Mouse (Mus musculus): ENCODE measurements around the gene Mylk. TPM values are rescaled to one million over a fixed set of nuclear protein-coding genes. Genes with fewer than 3 reads are reported as not detected.
A peak's percentile ranks its signal among the peaks of the same experiment; 100 is the strongest.

The Mylk gene
- polyA plus RNA-seq, 1 experiment from 2014 or later, result 18.1 TPM

DNA sequence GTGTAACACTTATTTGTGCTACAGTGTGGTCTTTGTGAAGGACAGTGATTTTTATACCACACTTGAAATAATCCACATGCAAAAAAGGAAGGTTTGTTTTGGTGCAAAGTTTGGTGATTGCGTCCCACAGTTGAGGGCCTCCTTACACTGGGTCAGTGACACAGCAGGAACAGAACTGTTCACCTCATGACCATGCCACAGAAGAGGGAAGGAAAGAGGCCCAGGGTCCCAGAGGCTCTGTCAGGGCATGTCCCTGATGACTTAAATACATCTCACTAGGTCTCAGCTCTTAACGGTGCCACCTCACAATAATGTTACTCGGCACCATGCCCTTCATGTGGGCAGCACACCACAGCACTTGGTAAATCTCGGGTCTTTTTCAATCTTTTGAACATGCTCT lies 280.3 kb downstream of the Mylk start:
- ATAC-seq (ENCODE audit: low read depth) (no peak), DNase-seq (ENCODE audit: low spot score) (no peak)
- Histone ChIP-seq H3K27me3 (replicated peaks; ENCODE audit: control insufficient read depth, insufficient read depth, low read length) (peaks cover 9% of the 10 kb centered on the region), H3K9ac (ENCODE audit: low read depth, low read length) (no peak overlapping the region), H3K36me3 (ENCODE audit: control insufficient read depth, insufficient read depth, low read length) (peaks cover 23% of the 10 kb centered on the region), H3K27ac (replicated peaks; ENCODE audit: low read depth, low read length) (no peak overlapping the region), H3K4me2 (ENCODE audit: low read depth, low read length) (no peak overlapping the region), H3K4me3 (ENCODE audit: low read depth, low read length) (no peak overlapping the region), H3K4me1 (ENCODE audit: control insufficient read depth, insufficient read depth, low read length) (no peaks in the 10 kb centered on the region), H3K9me3 (ENCODE audit: control insufficient read depth, low read length) (peaks cover 4% of the 10 kb centered on the region; the same call in 1 of the 2 replicates)
- 91% methylated on average over 4 of the region's 4 CpGs for WGBS

DNA sequence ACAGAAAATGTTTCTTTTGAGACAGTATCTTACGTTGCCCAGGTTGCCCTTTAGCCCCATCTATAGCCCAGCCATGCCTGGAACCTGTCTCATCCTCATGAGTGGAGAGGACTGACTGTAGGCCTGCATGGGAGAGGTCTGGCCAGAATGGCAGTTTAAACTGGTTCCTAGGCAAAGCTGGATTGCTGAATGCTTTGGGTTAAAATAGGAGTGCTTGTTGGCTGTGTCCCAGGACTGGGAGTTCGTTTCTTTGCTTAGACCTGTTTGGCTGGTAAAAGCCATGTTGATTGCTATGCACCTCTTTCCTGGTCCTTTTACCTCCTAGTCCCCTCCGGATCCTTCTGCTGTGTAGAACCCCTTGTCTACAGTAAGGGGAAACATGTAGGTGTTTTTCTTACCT lies 288.2 kb downstream of the Mylk start:
- Histone ChIP-seq H3K4me2 (ENCODE audit: low read depth, low read length) (no peak overlapping the region), H3K27me3 (replicated peaks; ENCODE audit: control insufficient read depth, insufficient read depth, low read length) (no peaks in the 10 kb centered on the region), H3K9ac (ENCODE audit: low read depth, low read length) (no peak overlapping the region), H3K4me1 (ENCODE audit: control insufficient read depth, insufficient read depth, low read length) (no peaks in the 10 kb centered on the region), H3K27ac (replicated peaks; ENCODE audit: low read depth, low read length) (peak overlapping the region; percentile 56), H3K36me3 (ENCODE audit: control insufficient read depth, insufficient read depth, low read length) (peaks cover 42% of the 10 kb centered on the region), H3K9me3 (ENCODE audit: control insufficient read depth, low read length) (no peaks in the 10 kb centered on the region), H3K4me3 (ENCODE audit: low read depth, low read length) (no peak overlapping the region)
- DNase-seq (ENCODE audit: low spot score), result peak; percentile 60
- ATAC-seq (ENCODE audit: low read depth), result no peak
- WGBS, result 77% methylated on average over 3 of the region's 3 CpGs

DNA sequence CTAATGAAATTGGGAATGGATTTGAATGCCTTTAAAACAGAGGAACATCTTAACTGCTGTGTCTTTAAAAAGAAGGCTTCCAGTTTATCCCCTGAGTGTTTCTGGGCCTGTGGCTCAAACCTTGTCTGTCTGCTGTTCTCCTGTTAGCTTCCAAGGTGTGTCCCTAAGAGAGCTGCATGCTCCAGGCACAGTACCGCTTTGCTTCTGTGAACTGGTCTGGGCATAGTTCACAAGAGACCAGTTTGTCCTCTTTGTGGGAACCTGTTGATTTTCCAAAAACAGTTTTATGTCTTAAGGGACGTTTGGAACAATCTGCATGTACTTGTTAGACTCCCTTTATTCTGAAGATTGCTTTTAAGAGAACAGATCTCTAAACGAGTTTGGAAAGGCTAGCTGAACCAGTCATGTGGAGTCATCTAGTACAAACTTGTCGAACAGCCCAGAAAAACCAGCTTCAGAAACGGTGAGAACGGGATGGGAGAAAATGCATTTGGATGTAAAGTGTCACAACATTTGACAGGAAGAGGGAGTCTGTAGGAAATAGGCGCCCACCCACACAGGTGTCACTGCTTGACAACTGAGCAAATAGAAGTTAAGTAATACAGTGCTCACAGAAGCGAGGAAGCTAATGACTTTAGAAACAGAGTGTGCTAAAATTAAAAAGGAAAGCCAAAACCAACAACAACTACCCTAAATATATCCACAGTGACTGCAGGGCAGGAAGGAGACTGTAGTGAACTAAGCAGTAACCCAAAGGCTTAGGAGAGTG lies 289.0 kb downstream of the Mylk start:
- H3K27me3 ChIP-seq (replicated peaks; ENCODE audit: control insufficient read depth, insufficient read depth, low read length), result no peaks in the 10 kb centered on the region
- H3K27ac ChIP-seq (replicated peaks; ENCODE audit: low read depth, low read length), result peak overlapping the region; percentile 56
- H3K9ac ChIP-seq (ENCODE audit: low read depth, low read length), result no peak overlapping the region
- H3K4me3 ChIP-seq (ENCODE audit: low read depth, low read length), result no peak overlapping the region
- peak; percentile 80 for DNase-seq (ENCODE audit: low spot score)
- peak; percentile 67 for ATAC-seq (ENCODE audit: low read depth)
- WGBS, result 65% methylated on average over 8 of the region's 8 CpGs
- H3K9me3 ChIP-seq (ENCODE audit: control insufficient read depth, low read length), result no peaks in the 10 kb centered on the region
- no peaks in the 10 kb centered on the region for H3K4me1 ChIP-seq (ENCODE audit: control insufficient read depth, insufficient read depth, low read length)
- peaks cover 37% of the 10 kb centered on the region for H3K36me3 ChIP-seq (ENCODE audit: control insufficient read depth, insufficient read depth, low read length)
- H3K4me2 ChIP-seq (ENCODE audit: low read depth, low read length), result no peak overlapping the region

DNA sequence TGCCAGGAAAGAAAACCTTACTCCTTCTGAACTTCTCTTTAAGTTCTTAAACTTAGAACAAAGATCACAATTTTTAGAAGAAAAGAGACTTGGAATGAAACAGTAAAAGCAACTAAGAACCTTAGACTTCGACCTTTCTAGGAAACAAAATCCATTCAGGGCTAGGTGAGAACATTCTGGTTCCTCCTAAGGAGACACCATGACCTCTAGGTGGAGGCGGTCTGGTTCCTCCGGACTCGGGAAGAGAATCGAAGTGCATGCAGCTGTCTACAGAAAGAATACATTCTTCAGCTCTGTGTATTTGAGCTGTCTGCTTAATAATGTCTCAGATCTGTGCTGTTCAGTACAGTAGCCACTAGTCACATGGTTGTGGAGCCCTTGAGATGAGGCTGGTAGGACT lies 290.0 kb downstream of the Mylk start:
- 85% methylated on average over 5 of the region's 5 CpGs for WGBS
- Histone ChIP-seq H3K9ac (ENCODE audit: low read depth, low read length) (no peak overlapping the region), H3K4me2 (ENCODE audit: low read depth, low read length) (no peak overlapping the region), H3K4me1 (ENCODE audit: control insufficient read depth, insufficient read depth, low read length) (no peaks in the 10 kb centered on the region), H3K4me3 (ENCODE audit: low read depth, low read length) (no peak overlapping the region), H3K9me3 (ENCODE audit: control insufficient read depth, low read length) (no peaks in the 10 kb centered on the region), H3K27ac (replicated peaks; ENCODE audit: low read depth, low read length) (no peak overlapping the region), H3K27me3 (replicated peaks; ENCODE audit: control insufficient read depth, insufficient read depth, low read length) (no peaks in the 10 kb centered on the region), H3K36me3 (ENCODE audit: control insufficient read depth, insufficient read depth, low read length) (peaks cover 37% of the 10 kb centered on the region)
- ATAC-seq (ENCODE audit: low read depth) (no peak), DNase-seq (ENCODE audit: low spot score) (no peak)

DNA sequence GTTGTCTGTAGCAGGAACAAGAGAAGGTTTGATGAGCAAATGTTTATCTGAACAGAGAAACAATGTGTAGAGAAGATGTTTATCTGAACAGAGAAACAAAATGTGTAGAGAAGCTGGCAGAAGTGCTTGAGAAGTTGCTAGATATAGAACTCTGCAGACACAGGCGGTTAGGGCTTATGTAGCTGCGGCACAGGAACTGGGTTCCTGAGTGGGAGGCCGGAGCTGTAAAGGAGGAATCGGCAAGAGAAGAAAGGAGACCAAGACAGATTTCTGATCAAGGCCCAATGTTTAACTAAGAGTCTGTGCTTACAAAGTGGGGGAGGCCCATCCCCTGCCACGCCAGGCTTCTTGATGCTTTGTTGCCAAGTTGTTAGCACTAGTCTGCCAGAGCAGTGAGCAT lies 291.7 kb downstream of the Mylk start:
- no peak for ATAC-seq (ENCODE audit: low read depth)
- H3K27me3 ChIP-seq (replicated peaks; ENCODE audit: control insufficient read depth, insufficient read depth, low read length), result no peaks in the 10 kb centered on the region
- H3K9me3 ChIP-seq (ENCODE audit: control insufficient read depth, low read length), result no peaks in the 10 kb centered on the region

DNA sequence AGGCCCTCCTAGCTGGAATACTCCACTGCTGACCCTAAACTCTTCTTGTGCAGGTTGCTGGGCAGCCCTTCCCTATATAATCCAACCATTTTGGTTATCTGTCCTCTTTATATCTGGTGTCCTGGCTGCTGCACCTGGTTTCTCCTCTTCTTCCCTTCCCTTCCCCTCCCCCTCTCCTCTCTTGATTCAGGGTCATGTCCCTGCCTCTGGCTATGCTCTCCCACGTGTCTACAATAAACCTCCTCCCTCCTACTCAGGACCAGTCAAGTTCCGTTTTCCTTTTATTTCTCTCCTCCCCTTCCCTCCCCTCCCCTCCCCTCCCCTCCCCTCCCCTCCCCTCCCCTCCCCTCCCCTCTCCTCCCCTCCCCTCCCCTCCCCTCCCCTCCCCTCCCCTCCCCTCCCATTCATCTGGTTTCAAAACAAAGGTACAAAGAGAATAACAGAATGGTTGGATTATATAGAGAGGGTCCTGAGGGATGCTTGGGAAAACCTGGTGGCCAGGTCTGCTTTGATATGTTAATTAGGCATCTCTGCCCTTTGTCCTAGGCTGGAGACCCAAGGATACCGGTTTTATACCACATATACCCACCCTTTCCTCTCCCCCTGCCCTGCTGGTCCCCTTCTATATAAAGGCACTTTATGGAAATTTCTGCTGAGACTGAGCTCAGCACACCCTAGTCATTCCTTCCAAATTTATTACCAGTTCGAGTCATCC lies 293.5 kb downstream of the Mylk start:
- DNase-seq (ENCODE audit: low spot score), result no peak
- ATAC-seq (ENCODE audit: low read depth), result no peak
- Histone ChIP-seq H3K4me2 (ENCODE audit: low read depth, low read length) (no peak overlapping the region), H3K4me1 (ENCODE audit: control insufficient read depth, insufficient read depth, low read length) (no peaks in the 10 kb centered on the region), H3K36me3 (ENCODE audit: control insufficient read depth, insufficient read depth, low read length) (peaks cover 36% of the 10 kb centered on the region; the same call in 1 of the 2 replicates), H3K27ac (replicated peaks; ENCODE audit: low read depth, low read length) (no peak overlapping the region), H3K27me3 (replicated peaks; ENCODE audit: control insufficient read depth, insufficient read depth, low read length) (no peaks in the 10 kb centered on the region), H3K9me3 (ENCODE audit: control insufficient read depth, low read length) (no peaks in the 10 kb centered on the region), H3K9ac (ENCODE audit: low read depth, low read length) (no peak overlapping the region), H3K4me3 (ENCODE audit: low read depth, low read length) (no peak overlapping the region)
- WGBS, result 17% methylated on average over 4 of the region's 4 CpGs

More for the DNA sequence above, 291.7 kb downstream of the Mylk start:
- no peak for DNase-seq (ENCODE audit: low spot score)
- H3K4me1 ChIP-seq (ENCODE audit: control insufficient read depth, insufficient read depth, low read length), result no peaks in the 10 kb centered on the region
- H3K4me3 ChIP-seq (ENCODE audit: low read depth, low read length), result no peak overlapping the region
- H3K27ac ChIP-seq (replicated peaks; ENCODE audit: low read depth, low read length), result no peak overlapping the region
- no peak overlapping the region for H3K9ac ChIP-seq (ENCODE audit: low read depth, low read length)
- 80% methylated on average over 5 of the region's 5 CpGs for WGBS
- H3K4me2 ChIP-seq (ENCODE audit: low read depth, low read length), result no peak overlapping the region
- H3K36me3 ChIP-seq (ENCODE audit: control insufficient read depth, insufficient read depth, low read length), result peaks cover 30% of the 10 kb centered on the region

DNA sequence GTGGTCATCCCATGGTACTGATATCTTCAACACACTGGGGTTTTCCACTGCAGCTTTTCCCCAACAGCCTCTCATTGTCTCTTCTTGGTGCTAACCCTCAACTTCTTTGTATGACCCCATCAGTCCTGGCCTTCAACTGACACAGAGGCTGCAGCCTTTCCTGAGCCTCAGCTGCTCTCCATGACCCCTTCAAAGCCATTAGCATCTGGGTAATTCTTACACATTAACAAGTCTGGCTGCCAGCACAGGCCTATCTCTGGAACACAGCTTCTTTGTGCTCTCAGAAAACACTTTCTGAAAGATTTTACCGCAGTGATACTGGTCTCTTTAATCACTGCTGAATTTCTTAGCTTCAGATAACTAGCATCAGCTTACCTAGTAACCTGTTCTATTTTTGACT lies 295.1 kb downstream of the Mylk start:
- no peak overlapping the region for H3K9ac ChIP-seq (ENCODE audit: low read depth, low read length)
- peaks cover 36% of the 10 kb centered on the region; the same call in 1 of the 2 replicates for H3K36me3 ChIP-seq (ENCODE audit: control insufficient read depth, insufficient read depth, low read length)
- ATAC-seq (ENCODE audit: low read depth), result no peak
- H3K4me1 ChIP-seq (ENCODE audit: control insufficient read depth, insufficient read depth, low read length), result no peaks in the 10 kb centered on the region
- no peak overlapping the region for H3K27ac ChIP-seq (replicated peaks; ENCODE audit: low read depth, low read length)
- no peak overlapping the region for H3K4me2 ChIP-seq (ENCODE audit: low read depth, low read length)
- 63% methylated on average over 1 of the region's 1 CpGs for WGBS
- H3K9me3 ChIP-seq (ENCODE audit: control insufficient read depth, low read length), result no peaks in the 10 kb centered on the region
- H3K27me3 ChIP-seq (replicated peaks; ENCODE audit: control insufficient read depth, insufficient read depth, low read length), result no peaks in the 10 kb centered on the region
- DNase-seq (ENCODE audit: low spot score), result peak; percentile 6
- no peak overlapping the region for H3K4me3 ChIP-seq (ENCODE audit: low read depth, low read length)

DNA sequence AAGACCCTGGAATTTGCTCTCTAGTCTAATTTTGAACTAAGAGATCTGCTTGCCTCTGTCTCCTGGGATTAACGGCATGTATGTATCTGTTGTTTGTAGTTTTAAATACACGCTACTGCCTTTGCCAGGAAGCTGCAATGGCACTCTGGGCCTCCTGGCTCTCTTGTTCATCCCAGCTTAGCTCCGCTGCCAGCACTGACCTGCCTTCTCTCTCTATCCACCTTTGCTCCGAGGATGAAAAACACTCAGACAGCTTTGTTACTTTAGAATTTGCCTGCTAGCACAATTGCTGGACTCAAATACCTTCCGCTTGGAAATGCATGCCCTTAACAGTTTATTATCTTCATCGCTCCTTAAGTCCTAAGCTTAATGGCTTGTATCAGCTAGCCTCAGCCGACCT lies 296.0 kb downstream of the Mylk start:
- Histone ChIP-seq H3K4me2 (ENCODE audit: low read depth, low read length) (no peak overlapping the region), H3K4me1 (ENCODE audit: control insufficient read depth, insufficient read depth, low read length) (no peaks in the 10 kb centered on the region), H3K4me3 (ENCODE audit: low read depth, low read length) (no peak overlapping the region), H3K27ac (replicated peaks; ENCODE audit: low read depth, low read length) (no peak overlapping the region), H3K36me3 (ENCODE audit: control insufficient read depth, insufficient read depth, low read length) (peaks cover 36% of the 10 kb centered on the region; the same call in 1 of the 2 replicates), H3K9ac (ENCODE audit: low read depth, low read length) (no peak overlapping the region), H3K27me3 (replicated peaks; ENCODE audit: control insufficient read depth, insufficient read depth, low read length) (no peaks in the 10 kb centered on the region), H3K9me3 (ENCODE audit: control insufficient read depth, low read length) (no peaks in the 10 kb centered on the region)
- ATAC-seq (ENCODE audit: low read depth), result no peak
- no peak for DNase-seq (ENCODE audit: low spot score)
- WGBS, result 82% methylated on average over 7 of the region's 7 CpGs

Data from embryonic facial prominence, embryonic 14.5 days (tissue).